Mouse (Mus musculus) forebrain, embryonic 16.5 days (tissue): Measurements from ENCODE around the gene Myo7a. TPM values are rescaled to one million over a fixed set of nuclear protein-coding genes. Genes with fewer than 3 reads are reported as not detected.

Experiments
- ATAC-seq: fragments of 200-750 bp; cut with Nextera tagmentation; 2 replicates; pipeline ENCODE4 v1.8.0; 2017; ENCODE audit warnings: mild to moderate bottlenecking, moderate library complexity
- H3K27ac ChIP-seq: fragments of 300-500 bp; sonication (generic); 2 replicates; pipeline ENCODE4 v1.5.1; 2014; ENCODE audit warnings: low read length, control low read depth
- H3K27me3 ChIP-seq: fragments of 300-500 bp; sonication (generic); replicated peaks from 2 replicates; pipeline ENCODE4 v1.6.1; 2014; ENCODE audit warnings: low read length; ENCODE audit not compliant: control insufficient read depth, insufficient read depth
- H3K36me3 ChIP-seq: fragments of 300-500 bp; sonication (generic); 2 replicates; pipeline ENCODE4 v1.6.1; 2014; ENCODE audit not compliant: control insufficient read depth, insufficient read depth
- H3K4me1 ChIP-seq: fragments of 300-500 bp; sonication (generic); replicated peaks from 2 replicates; pipeline ENCODE4 v1.6.1; 2014; ENCODE audit warnings: low read length; ENCODE audit not compliant: control insufficient read depth, insufficient read depth
- H3K4me2 ChIP-seq: fragments of 300-500 bp; sonication (generic); 2 replicates; pipeline ENCODE4 v1.6.1; 2014; ENCODE audit warnings: mild to moderate bottlenecking, low read length, control low read depth
- H3K4me3 ChIP-seq: fragments of 300-500 bp; sonication (generic); replicated peaks from 2 replicates; pipeline ENCODE4 v1.5.1; 2014; ENCODE audit warnings: mild to moderate bottlenecking, low read length, control low read depth
- H3K9ac ChIP-seq: fragments of 300-500 bp; sonication (generic); replicated peaks from 2 replicates; pipeline ENCODE4 v1.6.1; 2014; ENCODE audit warnings: low read depth, low read length, control low read depth
- H3K9me3 ChIP-seq: fragments of 300-500 bp; sonication (generic); 2 replicates; pipeline ENCODE4 v1.6.1; 2016; ENCODE audit warnings: low read length; ENCODE audit not compliant: control insufficient read depth
- WGBS: fragments of 180-500 bp; shearing (Covaris S2); extraction: QIAGEN DNeasy Blood & Tissue Kit; methylation state at CpG from one replicate; pipeline ENCODE4 v1.1.7; 2014; 5-methylcytosine and 5-hydroxymethylcytosine counted together
- polyA plus RNA-seq: library from polyadenylated mRNA; unstranded; fragments of >200 nt; fragmentation: Nextera tagmentation; extraction: Ambion mirVana; gene quantifications from 2 replicates; pipeline ENCODE4 v1.2.1, GENCODE M21; 2015

Gene Myo7a
- polyA plus RNA-seq, 1 experiment from 2014 or later, result 17.9 TPM

DNA sequence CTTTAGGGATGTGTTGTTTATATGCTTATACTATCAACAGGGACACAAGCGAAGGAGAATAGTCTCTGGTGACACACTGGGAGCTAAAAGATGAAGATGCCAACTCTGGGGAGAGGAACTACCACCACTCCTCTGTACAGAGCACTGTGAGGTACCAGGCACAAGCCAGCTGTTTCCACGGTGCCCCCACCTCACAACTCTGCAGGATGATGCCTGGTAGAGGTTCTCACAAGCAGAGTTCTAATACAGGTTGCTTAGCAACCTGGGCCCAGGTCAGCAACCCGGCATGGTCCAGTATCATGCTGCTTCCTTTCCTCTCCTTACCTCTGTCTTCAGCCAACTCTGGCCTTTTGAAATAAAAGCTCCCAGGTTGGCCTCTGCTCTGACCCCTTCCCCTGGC lies 18.3 kb upstream of the Myo7a start:
- no peak for ATAC-seq
- Histone ChIP-seq H3K27me3 (no peaks in the 10 kb centered on the region), H3K27ac (no peak overlapping the region), H3K4me3 (no peak overlapping the region), H3K4me1 (0 out of 2 replicates have a peak, but pooled peaks cover 2% of the 10 kb centered on the region), H3K9me3 (no peaks in the 10 kb centered on the region), H3K36me3 (no peaks in the 10 kb centered on the region), H3K4me2 (no peak overlapping the region), H3K9ac (no peak overlapping the region)
- 52% methylated on average over 3 of the region's 3 CpGs for WGBS

DNA sequence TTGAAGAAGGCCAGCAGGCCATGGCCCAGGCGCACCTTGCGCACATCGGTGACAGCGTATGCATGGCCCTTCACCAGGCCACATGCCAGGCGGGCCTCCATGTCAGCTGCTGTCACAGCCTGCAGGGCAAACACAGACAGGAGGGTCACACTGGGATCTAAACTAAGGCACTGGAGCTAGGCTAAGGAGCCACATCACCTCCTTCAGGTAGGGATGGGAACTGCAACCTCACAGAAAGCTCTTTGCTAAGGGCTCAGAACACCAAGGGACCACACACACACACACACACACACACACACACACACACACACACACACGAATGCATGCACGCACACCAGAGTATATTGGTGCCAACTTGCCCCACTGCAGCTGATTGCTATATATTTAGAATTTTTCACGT lies 12.4 kb upstream of the Myo7a start:
- H3K4me1 ChIP-seq, result no peaks in the 10 kb centered on the region
- H3K27me3 ChIP-seq, result no peaks in the 10 kb centered on the region
- no peaks in the 10 kb centered on the region for H3K9me3 ChIP-seq
- ATAC-seq, result no peak
- no peak overlapping the region for H3K4me3 ChIP-seq
- H3K27ac ChIP-seq, result no peak overlapping the region
- no peak overlapping the region for H3K9ac ChIP-seq
- WGBS, result 89% methylated on average over 8 of the region's 8 CpGs
- no peak overlapping the region for H3K4me2 ChIP-seq
- H3K36me3 ChIP-seq, result 0 out of 2 replicates have a peak, but pooled peaks cover 5% of the 10 kb centered on the region

DNA sequence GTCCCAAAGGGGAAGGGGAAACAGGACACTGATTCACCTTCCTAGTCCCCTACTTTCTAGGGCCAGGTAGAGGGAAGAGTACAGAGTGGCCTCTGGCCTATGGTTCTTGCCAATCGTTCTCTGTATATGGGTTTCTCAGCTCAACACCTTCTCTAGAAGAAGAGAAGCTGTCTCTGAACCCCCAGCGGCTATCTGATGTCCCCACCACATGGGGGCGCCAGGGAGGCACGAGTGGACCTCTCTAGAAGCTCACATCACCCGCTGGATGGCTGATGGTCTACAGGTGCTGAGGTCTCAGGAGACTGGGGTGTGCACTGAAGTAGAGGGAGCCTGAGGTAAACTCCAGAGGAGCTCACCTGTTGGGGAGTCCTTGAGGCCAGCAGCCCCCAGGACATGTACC lies 6.1 kb upstream of the Myo7a start:
- H3K9ac ChIP-seq, result no peak overlapping the region

DNA sequence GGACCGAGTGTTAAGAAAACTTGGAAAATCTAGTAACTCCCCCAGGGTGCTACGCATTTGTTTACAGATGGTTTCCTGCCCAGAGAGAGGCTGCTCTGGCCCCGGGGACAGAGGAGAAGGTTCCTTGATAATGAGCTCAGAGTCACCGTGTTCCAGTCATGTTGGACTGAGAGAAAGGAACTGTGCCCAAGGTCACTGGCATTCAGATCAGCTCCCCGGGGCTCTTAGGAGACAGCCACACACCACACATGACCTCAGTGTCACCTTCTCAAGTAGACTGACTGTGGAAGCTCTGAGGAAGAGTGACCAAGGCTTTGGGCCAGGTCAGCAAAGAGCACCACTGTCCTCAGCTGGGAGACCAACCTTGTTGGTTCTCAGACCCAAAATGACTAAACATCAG lies 5.4 kb upstream of the Myo7a start:
- no peak overlapping the region for H3K4me2 ChIP-seq
- no peaks in the 10 kb centered on the region for H3K27me3 ChIP-seq
- WGBS, result 75% methylated on average over 5 of the region's 5 CpGs

More for the DNA sequence above, 6.1 kb upstream of the Myo7a start:
- no peak for ATAC-seq
- Histone ChIP-seq H3K4me3 (no peak overlapping the region), H3K4me2 (no peak overlapping the region), H3K27ac (no peak overlapping the region), H3K4me1 (peaks cover 2% of the 10 kb centered on the region; the same call in 1 of the 2 replicates), H3K36me3 (0 out of 2 replicates have a peak, but pooled peaks cover 5% of the 10 kb centered on the region), H3K9me3 (no peaks in the 10 kb centered on the region), H3K27me3 (no peaks in the 10 kb centered on the region)
- WGBS, result 35% methylated on average over 5 of the region's 5 CpGs

DNA sequence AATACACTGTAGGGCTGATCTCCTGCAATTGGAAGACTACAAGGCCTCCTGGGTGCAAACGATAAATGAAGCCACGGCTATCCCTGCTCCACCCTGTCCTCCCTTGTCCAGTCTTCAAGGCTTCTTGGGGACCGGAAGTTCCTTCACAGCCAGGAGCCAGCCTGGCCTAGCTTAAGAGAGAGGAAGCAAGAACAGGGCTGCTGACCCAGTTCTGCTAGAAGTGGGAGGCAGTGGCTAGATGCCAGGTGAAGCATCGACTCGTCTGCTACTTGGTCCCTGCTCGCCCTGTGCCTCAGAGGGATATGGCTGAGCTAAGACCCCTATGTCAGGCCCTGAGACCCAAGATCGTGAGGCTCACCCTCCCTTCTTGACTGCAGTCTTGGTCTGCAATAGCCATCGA lies 2.3 kb upstream of the Myo7a start:
- Histone ChIP-seq H3K36me3 (no peaks in the 10 kb centered on the region), H3K27me3 (no peaks in the 10 kb centered on the region), H3K9ac (no peak overlapping the region), H3K4me1 (peaks cover 9% of the 10 kb centered on the region; the same call in 1 of the 2 replicates), H3K4me3 (no peak overlapping the region), H3K4me2 (no peak overlapping the region), H3K27ac (no peak overlapping the region), H3K9me3 (no peaks in the 10 kb centered on the region)
- no peak for ATAC-seq
- 82% methylated on average over 8 of the region's 8 CpGs for WGBS

More for the DNA sequence above, 5.4 kb upstream of the Myo7a start:
- Histone ChIP-seq H3K4me1 (peaks cover 6% of the 10 kb centered on the region; the same call in 1 of the 2 replicates), H3K36me3 (0 out of 2 replicates have a peak, but pooled peaks cover 5% of the 10 kb centered on the region), H3K27ac (no peak overlapping the region), H3K9ac (no peak overlapping the region), H3K4me3 (no peak overlapping the region), H3K9me3 (no peaks in the 10 kb centered on the region)
- no peak for ATAC-seq

DNA sequence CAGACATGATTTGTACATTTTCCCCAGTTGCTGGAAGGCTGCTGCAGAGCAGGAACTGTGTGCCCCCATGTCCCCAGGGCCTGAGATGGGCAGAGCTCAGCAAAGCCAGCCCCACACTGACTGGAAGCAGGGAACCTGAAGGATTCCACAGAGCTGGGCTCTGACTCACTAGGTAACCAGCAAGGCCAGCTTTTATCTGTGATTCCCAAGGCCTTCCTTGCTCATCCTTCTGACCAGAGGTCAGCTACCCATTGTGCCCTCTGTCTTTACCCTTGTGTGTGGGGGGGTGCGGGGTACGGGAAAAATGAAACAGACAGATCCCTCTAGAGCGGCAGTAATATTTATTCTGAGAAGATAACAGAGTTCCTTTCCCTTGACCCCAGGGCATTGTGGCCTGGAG lies 1.9 kb upstream of the Myo7a start:
- H3K4me3 ChIP-seq, result no peak overlapping the region

DNA sequence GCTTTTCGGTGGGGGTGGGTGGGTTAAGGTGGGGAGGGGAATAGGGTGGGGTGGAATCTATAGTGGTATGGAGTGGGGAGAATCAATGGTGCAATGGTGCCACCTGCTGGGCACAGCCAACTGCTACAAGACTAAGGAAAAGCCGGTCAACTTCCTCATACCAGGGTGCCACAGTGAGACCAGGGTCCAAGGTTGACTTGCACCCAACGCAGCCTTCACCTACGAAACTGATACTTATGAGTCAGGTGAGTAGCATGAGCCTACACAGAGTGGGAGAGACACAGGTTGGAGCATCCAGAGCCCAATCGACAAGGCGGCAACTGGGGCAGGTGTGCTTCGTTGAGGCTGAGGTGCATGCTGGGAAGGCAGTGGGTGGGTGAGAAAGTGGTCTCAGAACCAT lies 1.0 kb upstream of the Myo7a start:
- peak overlapping the region; percentile 50 for H3K4me2 ChIP-seq
- ATAC-seq, result peak; percentile 79
- 3% methylated on average over 7 of the region's 7 CpGs for WGBS
- H3K36me3 ChIP-seq, result no peaks in the 10 kb centered on the region
- H3K27ac ChIP-seq, result no peak overlapping the region
- no peaks in the 10 kb centered on the region for H3K9me3 ChIP-seq
- H3K27me3 ChIP-seq, result no peaks in the 10 kb centered on the region
- peak overlapping the region; percentile 23 for H3K9ac ChIP-seq
- H3K4me3 ChIP-seq, result peak overlapping the region; percentile 21
- H3K4me1 ChIP-seq, result peaks cover 9% of the 10 kb centered on the region; the same call in 1 of the 2 replicates

More for the DNA sequence above, 1.9 kb upstream of the Myo7a start:
- H3K27me3 ChIP-seq, result no peaks in the 10 kb centered on the region
- H3K9me3 ChIP-seq, result no peaks in the 10 kb centered on the region
- no peaks in the 10 kb centered on the region for H3K36me3 ChIP-seq
- no peak overlapping the region for H3K4me2 ChIP-seq
- peaks cover 9% of the 10 kb centered on the region; the same call in 1 of the 2 replicates for H3K4me1 ChIP-seq
- ATAC-seq, result no peak
- H3K27ac ChIP-seq, result no peak overlapping the region
- 92% methylated on average over 3 of the region's 3 CpGs for WGBS
- H3K9ac ChIP-seq, result no peak overlapping the region

DNA sequence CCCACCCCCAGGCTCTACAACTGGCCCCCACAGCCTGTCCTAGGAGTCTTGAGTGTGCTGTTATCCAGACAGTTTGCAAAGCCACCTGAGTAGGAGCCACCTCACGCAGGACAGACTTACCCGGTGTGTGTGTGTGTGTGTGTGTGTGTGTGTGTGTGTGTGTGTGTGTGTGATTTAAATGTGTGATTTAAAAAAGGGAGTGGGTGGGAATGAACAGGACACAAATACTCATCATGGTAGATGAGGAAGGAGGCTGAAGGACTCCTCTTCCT lies 573 bp upstream of the Myo7a start:
- Histone ChIP-seq H3K9me3 (no peaks in the 10 kb centered on the region), H3K4me3 (no peak overlapping the region), H3K27ac (no peak overlapping the region), H3K4me2 (no peak overlapping the region; the same call in 1 of the 2 replicates), H3K27me3 (no peaks in the 10 kb centered on the region), H3K36me3 (no peaks in the 10 kb centered on the region), H3K9ac (no peak overlapping the region), H3K4me1 (peaks cover 9% of the 10 kb centered on the region; the same call in 1 of the 2 replicates)
- 58% methylated on average over 2 of the region's 2 CpGs for WGBS
- ATAC-seq, result peak; percentile 41

DNA sequence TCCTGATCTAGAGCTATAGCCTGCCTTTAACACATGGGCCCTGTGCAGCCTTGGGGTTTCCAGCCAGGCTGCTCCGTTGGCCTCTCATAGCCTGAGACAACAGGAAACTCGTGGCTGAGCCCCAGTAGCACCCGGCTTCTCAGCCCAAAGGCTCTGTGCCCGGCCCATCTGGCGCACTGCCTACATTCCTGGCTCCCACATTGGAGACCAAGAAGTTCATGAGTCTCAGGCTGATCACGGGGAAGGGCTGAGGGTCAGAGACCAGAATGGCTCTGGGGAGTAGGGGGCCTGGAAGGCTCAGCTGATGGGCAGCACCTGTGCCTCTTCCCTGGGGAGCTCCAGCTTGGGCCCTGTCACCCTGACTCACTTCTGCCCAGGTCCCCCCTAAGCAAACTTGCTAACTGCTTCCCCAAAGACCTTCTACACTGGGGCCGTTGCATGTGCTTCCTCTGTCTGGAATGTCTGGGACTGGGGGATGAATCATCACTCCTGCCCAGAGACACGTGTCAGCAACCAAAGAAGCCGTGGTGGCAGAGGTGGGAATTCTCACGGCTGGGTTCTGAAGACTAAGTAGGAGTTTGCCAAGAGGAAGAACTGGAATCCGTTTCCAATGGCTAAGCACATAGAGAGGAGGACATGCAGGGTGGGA lies 2.2 kb downstream of the Myo7a start:
- ATAC-seq, result no peak
- 66% methylated on average over 11 of the region's 11 CpGs for WGBS

More for the DNA sequence above, 2.2 kb downstream of the Myo7a start:
- Histone ChIP-seq H3K27ac (no peak overlapping the region), H3K4me3 (no peak overlapping the region), H3K4me1 (peaks cover 9% of the 10 kb centered on the region; the same call in 1 of the 2 replicates), H3K9me3 (no peaks in the 10 kb centered on the region), H3K4me2 (no peak overlapping the region), H3K9ac (no peak overlapping the region; the same call in 1 of the 2 replicates), H3K36me3 (no peaks in the 10 kb centered on the region), H3K27me3 (no peaks in the 10 kb centered on the region)
